Mouse (Mus musculus): Measurements from ENCODE around the gene Ceacam20.
"Not testable (repeated sequence)": the region's sequence is repeated elsewhere in the genome, so short reads cannot be mapped to it uniquely, and the experiment has no call there.

Ceacam20 gene

DNA sequence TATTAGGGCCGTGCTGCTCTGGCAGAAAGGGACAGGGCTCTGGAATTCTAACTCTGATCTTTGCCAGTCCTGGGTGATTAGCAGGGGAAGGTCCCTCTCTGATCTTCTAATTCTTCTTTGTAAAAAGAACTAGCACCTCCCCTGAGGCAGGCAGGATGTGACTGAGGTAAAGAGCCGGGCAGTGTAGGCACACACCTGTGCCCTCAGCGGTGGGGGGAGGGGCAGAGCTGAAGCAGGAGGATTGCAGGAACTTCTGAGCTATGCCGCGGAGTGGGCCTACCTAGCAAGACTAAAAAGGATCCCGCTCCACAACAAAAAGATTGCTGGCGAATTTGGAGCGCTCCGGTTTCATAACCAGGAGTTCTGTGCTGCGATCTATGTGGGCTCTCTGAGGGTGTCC lies 15.2 kb upstream of the Ceacam20 start:
- DNase-seq = peak; percentile 35

DNA sequence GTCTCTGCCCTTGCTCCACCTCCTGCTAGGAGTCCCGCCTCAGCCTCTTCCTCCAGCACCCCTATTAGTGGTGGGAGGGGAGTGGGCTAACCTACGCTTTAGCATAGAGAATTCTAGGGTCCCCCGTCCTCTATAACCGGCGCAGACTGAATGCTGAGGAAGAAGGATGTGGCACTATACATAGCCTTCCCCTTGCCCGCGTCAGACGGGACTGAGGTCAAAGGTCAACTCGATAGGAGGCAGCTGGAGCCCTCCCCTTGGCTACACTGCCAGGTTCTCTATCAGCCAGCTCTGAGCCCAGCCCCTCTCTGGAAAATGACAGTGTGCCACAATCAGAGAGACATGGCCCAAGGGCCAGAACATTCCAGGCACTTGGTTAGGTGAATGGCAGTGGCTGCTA lies 14.6 kb upstream of the Ceacam20 start, which contains the start of gene Igsf23:
Gene Igsf23, minus strand, starts transcription at position 168 of the 400 bp plus-strand sequence.
- no peak for DNase-seq

DNA sequence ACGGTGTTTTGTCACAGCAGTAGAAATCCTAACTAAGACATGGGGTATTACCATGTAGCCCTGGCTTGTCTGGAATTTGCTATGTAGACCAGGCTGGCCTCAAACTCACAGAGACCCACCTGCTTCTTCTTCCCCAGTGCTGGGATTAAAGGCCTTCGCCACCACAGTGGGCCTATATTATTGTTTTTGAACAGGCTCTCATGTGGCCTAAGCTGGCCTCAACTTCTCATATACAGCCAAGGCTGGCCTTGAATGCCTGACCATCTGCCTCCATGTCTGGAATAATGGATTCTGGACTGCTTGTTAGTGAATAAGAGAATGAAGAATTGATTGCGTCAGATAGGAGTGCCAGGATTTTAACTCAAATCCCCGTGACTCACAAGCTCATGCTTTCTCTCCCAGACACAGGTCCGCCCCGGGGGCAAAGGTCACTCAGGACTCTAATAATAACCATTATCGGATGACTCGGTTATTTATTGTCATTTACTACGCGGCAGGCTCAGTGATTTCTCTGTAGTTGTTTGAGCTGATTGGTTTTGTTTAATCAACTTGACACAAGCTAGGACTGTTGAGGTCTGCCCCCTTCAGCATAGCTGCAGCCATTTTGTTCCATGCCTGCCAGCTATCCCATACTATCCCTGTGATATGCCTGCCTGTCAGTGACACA lies 12.8 kb upstream of the Ceacam20 start:
- no peak for DNase-seq

DNA sequence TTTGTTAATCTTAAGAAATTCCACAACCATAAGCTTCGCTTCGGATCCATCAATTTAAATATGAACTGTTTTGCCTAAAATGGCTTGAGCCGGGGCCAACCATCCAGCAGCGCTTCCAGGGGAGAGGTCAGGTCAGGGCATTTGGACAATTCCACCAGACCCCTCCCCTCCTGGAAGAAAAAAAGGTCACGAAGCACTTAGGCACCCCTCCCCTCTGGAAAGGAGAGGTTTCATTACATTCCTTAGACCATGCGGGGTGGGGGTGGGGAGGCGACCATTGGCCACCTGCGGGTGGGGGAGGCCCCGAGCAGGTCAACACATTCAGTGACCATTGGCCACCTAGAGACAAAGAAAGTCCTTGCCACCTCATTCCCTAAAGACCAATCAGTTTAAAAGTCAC lies 12.2 kb upstream of the Ceacam20 start:
- DNase-seq = no peak

DNA sequence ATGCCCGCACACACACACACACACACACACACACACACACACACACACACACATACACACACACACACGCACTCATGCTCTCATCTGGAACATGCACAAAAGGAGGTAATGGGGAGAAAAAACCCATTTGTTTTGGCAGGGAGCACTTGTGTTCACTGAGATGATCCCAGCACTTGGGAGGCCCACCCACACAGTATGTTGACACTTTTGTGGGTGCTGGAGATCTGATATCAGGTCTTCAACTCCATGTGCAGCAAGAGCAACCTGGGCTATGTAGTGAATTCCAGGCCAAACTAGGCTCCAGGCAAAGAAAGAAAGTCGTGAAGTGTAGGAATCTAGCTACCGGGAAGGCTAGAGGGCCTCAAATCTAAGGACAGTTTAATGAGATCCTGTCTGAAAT lies 9.4 kb upstream of the Ceacam20 start:
- peak in 1 of 2 experiments; percentile 29 for DNase-seq

DNA sequence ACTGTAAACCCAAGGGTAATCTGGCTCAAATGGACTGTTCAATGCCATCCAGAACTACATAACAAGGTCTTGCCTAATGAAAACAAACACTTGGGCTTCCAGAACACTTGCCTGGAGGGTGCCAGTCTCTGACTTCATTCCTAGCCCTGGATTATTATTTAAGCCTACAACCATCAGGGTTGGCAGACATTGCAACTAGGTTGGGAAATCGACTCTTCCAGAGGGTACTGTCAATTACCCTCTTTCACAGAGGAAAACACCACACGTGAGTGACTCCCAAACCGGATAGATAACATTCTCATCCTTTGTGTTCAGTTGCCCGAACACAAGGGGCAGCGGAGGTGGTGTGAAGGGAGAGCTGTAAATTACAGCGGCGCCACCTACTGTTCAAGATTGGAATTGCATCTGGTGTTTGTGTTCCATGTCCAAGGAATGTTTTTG lies 8.9 kb upstream of the Ceacam20 start:
- peak; percentile 81 to 92 for DNase-seq

DNA sequence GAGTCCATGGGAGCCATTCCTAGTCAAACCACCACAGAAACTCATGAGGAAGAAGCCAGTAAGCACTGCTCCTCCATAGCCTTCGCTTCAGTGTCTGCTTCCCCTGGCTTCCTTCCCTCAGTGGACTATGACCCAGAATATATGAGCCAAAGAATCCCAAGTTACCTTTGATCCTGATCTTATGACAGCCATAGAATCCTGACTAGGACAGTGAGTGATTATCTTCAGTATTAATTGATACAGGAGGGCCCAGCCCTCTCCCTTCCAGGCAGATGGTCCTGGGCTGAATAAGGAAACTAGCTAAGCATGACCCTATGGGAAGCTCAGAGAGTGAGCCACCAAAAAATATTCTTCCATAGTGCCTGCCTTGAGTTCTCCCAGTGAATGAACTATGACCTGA lies 2.8 kb upstream of the Ceacam20 start:
- DNase-seq = no peak

DNA sequence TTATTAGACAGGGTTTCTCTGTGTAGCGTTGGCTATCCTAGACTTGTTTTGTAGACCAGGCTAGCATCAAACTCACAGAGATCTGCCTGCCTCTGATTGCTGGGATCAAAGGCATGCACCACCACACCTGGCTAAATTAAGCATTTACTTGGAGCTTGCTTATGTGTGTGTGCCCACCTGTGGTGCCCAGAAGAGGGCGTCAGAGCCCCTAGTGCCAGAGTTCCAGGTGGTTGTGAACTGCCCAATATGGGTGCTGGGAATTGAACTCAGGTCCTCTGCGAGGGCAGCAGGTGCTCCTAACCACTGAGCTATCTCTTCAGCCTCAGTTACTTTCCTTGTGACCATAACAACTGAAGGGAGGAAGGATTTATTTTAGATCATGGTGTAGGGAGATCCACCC lies 3.9 kb downstream of the Ceacam20 start:
- no peak for DNase-seq

DNA sequence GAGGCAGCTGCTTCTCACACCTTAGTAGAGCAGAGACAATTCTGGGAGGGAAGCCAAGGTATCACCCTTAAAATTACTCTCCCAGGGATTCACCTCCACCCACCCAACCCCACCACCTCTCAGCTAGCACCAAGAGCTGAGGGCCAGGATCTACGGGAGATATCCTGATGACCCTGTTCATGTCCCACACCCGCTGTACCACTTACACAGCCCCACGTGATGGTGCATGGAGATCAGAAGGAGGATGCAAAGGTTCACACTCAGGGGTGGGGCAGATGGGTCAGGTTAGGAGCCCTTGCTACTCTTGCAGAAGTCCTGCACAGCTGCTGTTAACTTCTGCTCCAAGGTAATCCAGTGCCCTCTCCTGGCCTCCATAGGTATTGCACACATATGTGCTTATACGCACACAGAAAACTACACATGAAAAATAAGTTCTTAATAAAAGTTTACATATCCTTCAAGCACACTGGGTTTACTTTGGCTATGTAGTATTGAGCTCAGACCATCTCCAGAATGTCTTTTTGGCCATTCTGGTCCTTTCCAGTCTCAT lies 4.4 kb downstream of the Ceacam20 start:
- DNase-seq = no peak

DNA sequence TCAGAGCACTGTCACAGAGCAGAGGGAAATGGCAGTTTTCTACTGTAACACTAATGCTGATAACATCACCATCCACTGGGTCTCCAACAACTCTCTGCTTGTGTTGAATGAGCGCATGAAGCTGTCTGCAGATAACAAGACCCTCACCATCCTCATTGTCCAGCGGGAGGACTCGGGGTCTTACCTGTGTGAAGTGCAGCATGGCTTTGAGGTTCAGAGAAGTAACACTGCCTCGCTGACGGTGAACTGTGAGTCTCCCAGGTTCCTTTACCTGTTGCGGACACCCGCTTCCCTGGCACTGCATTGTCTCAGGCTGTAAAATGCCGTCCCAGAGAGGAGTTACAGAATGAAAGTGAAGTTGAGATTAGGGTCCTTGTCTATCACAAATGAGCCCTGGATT lies 5.0 kb downstream of the Ceacam20 start:
- DNase-seq = no peak

DNA sequence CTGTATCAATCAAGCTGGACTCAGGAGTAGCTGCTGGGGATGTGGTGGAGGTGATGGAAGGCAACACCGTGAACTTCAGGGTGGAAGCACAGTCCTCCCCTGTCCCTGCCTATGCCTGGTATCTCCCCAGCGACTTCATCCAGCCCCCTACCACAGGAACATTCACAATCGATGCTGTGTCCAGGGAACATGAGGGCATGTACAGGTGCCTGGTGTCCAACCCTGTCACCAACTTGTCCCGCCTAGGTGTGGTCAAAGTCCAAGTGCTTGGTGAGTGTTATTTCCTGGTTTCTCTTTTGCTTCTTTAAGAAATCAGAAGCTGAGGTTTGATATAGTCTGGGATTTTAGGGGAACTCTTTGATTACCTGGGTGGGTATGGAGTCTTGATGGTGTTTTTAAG lies 6.3 kb downstream of the Ceacam20 start:
- DNase-seq = no peak

DNA sequence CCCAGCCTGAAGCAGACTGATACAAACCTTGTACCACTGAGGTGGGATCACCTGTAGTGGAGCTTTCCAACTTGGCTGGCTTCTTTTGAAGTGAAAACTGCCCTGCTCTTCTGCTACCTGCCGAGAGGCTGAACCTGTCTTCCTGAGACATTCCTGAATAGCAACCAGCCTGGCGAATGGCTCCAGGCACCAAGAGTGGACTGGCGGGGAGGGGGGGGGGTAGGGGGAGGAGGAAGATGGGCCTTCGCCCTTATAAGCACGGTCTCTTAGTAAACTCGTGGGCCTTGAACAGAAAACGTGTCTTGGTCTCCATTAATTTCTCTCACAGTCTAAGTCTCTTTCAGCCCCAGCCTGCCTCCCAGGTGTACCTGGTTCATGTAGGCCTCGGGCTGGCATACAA lies 26.0 kb downstream of the Ceacam20 start, which contains the start of gene Nlrp9b:
Gene Nlrp9b, plus strand, starts transcription at position 301 of the 400 bp plus-strand sequence.
- not testable (repeated sequence) for DNase-seq

DNA sequence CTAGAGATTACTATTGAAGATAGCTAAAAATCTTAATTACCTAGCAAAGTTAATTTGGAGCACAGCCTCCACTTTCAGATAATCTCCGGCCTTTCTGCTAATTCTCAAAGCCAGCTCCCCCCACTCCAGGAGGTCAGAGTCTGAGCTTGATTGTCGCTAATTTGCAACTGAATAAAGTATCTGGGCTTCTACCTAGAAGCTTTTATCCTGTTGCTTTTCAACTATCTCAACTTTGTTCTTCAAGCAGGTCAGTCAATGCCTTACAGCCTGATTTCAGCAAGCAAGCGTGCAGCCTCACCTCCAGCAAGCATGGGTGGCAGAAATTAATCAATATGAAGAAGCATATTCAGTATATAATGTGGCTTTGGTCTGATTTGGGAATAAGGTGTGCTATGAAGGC lies 31.5 kb downstream of the Ceacam20 start:
- DNase-seq = not testable (repeated sequence)

DNA sequence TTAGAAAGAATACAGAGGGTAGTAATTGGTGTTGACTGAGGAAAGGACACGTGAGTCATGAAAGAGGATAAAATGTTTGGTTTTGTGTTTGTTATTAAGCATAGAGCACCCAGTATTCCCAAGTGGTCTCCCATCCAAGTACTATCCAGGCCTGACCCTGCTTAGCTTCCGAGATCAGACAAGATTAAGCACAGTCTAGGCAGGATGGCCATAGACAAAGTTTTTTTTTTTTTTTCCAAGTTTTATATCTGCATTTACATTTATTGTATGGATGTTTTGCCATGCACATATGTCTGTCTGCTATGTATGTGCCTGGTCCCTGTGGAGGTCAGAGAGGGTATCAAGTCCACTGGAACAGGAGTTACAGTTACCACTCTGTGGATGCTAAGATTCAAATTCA lies 44.8 kb downstream of the Ceacam20 start:
- no peak for DNase-seq

Data from lung, postnatal 4 days (tissue).